Mouse (Mus musculus) ES-E14 (cell line): ENCODE measurements at regions not wholly inside any gene's neighbourhood (a gene's known extent, or its start where the extent isn't known, plus 50 kb on each side); places are given as distances from the start of the nearest gene placed in this dataset.

Source experiments
- CHD2 ChIP-seq: IDR thresholded peaks from 2 replicates; pipeline ENCODE4 v1.6.1; 2014; ENCODE audit warnings: mild to moderate bottlenecking, low read depth, low read length, inconsistent platforms
- MAFK ChIP-seq: IDR thresholded peaks from 2 replicates; pipeline ENCODE4 v1.6.1; 2014; ENCODE audit warnings: mild to moderate bottlenecking, low read depth, low read length, inconsistent platforms; ENCODE audit not compliant: insufficient read depth

- TF ChIP-seq MAFK (no peak), CHD2 (no peak)
Measured at GRCm38 (mm10) chr11:94870341-94870740, 65.7 kb upstream of the Col1a1 start.
